Mouse (Mus musculus): Measurements from ENCODE around the gene Lingo4. TPM values are rescaled to one million over a fixed set of nuclear protein-coding genes. Genes with fewer than 3 reads are reported as not detected.

Lingo4 gene
- total and polyA plus RNA-seq, 3 experiments: 0.04 to 0.09 (median 0.05) TPM

DNA sequence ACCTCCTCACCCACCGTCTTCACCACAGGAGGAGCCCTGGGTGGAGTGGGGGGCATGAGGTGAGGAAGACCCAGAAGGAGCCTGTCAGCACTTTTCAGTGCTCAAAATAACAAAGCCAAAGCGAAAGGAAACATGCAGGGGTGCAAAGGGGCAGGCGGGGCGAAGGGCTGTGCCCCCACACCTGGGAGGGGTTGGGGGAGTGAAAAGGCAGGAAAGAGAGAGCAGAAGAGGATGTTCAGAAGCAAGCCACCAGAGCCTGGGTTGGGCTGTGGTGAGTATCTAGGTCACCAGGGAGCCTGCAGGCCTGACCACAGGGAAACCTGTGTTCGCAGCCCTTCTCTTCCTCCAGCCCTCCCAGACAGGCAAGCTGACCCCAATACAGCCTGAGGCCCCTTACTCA, 10.3 kb upstream of the Lingo4 start:
- no peak for DNase-seq
- Histone ChIP-seq H3K4me1 (ENCODE audit: control insufficient read depth, insufficient read depth, low read length) (no peaks in the 10 kb centered on the region), H3K27ac (no peak overlapping the region), H3K9ac (ENCODE audit: low read depth, low read length) (no peak overlapping the region), H3K27me3 (ENCODE audit: control insufficient read depth, insufficient read depth, low read length) (no peaks in the 10 kb centered on the region), H3K79me2 (replicated peaks; ENCODE audit: control insufficient read depth, insufficient read depth, low read length) (no peaks in the 10 kb centered on the region), H3K4me3 (no peak overlapping the region), H3K36me3 (ENCODE audit: control insufficient read depth, insufficient read depth, low read length) (no peaks in the 10 kb centered on the region)
- WGBS: 64% methylated on average over 5 of the region's 5 CpGs
- TF ChIP-seq POLR2A (IDR thresholded peaks at IDR 0.05; ENCODE audit: insufficient read depth, low read depth, low read length) (no peak), EP300 (IDR thresholded peaks at IDR 0.05; ENCODE audit: insufficient read depth, low read depth, low read length) (no peak), CTCF (IDR thresholded peaks at IDR 0.05) (no peak)
- intact Hi-C loops (cut with DNase I): no loop called here

GRCm38 (mm10) chr3:94389420-94389819, 8.9 kb upstream of the Lingo4 start:
- H3K9ac ChIP-seq (ENCODE audit: low read depth, low read length): no peak overlapping the region
- H3K36me3 ChIP-seq (ENCODE audit: control insufficient read depth, insufficient read depth, low read length): no peaks in the 10 kb centered on the region
- TF ChIP-seq CTCF (IDR thresholded peaks at IDR 0.05) (no peak), EP300 (IDR thresholded peaks at IDR 0.05; ENCODE audit: insufficient read depth, low read depth, low read length) (no peak), POLR2A (IDR thresholded peaks at IDR 0.05; ENCODE audit: insufficient read depth, low read depth, low read length) (no peak)
- H3K27me3 ChIP-seq (ENCODE audit: control insufficient read depth, insufficient read depth, low read length): no peaks in the 10 kb centered on the region
- no peaks in the 10 kb centered on the region for H3K4me1 ChIP-seq (ENCODE audit: control insufficient read depth, insufficient read depth, low read length)
- no peak overlapping the region for H3K4me3 ChIP-seq
- H3K27ac ChIP-seq: no peak overlapping the region
- intact Hi-C loops (cut with DNase I): no loop called here
- 94% methylated on average over 16 of the region's 16 CpGs for WGBS
- no peaks in the 10 kb centered on the region for H3K79me2 ChIP-seq (replicated peaks; ENCODE audit: control insufficient read depth, insufficient read depth, low read length)
- DNase-seq: no peak

GRCm38 (mm10) chr3:94391001-94391400, 7.3 kb upstream of the Lingo4 start:
- intact Hi-C loops (cut with DNase I): no loop called here

GRCm38 (mm10) chr3:94392128-94392527, 6.2 kb upstream of the Lingo4 start:
- H3K79me2 ChIP-seq (replicated peaks; ENCODE audit: control insufficient read depth, insufficient read depth, low read length): no peaks in the 10 kb centered on the region
- intact Hi-C loops (cut with DNase I): no loop called here
- H3K9ac ChIP-seq (ENCODE audit: low read depth, low read length): no peak overlapping the region
- no peak overlapping the region for H3K4me3 ChIP-seq
- H3K27ac ChIP-seq: no peak overlapping the region
- H3K4me1 ChIP-seq (ENCODE audit: control insufficient read depth, insufficient read depth, low read length): no peaks in the 10 kb centered on the region
- 73% methylated on average over 2 of the region's 2 CpGs for WGBS
- DNase-seq: no peak
- TF ChIP-seq CTCF (IDR thresholded peaks at IDR 0.05) (no peak), POLR2A (IDR thresholded peaks at IDR 0.05; ENCODE audit: insufficient read depth, low read depth, low read length) (no peak), EP300 (IDR thresholded peaks at IDR 0.05; ENCODE audit: insufficient read depth, low read depth, low read length) (no peak)
- H3K36me3 ChIP-seq (ENCODE audit: control insufficient read depth, insufficient read depth, low read length): no peaks in the 10 kb centered on the region
- no peaks in the 10 kb centered on the region for H3K27me3 ChIP-seq (ENCODE audit: control insufficient read depth, insufficient read depth, low read length)

More at GRCm38 (mm10) chr3:94391001-94391400, 7.3 kb upstream of the Lingo4 start:
- Histone ChIP-seq H3K79me2 (replicated peaks; ENCODE audit: control insufficient read depth, insufficient read depth, low read length) (no peaks in the 10 kb centered on the region), H3K27me3 (ENCODE audit: control insufficient read depth, insufficient read depth, low read length) (no peaks in the 10 kb centered on the region), H3K4me1 (ENCODE audit: control insufficient read depth, insufficient read depth, low read length) (no peaks in the 10 kb centered on the region), H3K4me3 (no peak overlapping the region), H3K27ac (no peak overlapping the region), H3K36me3 (ENCODE audit: control insufficient read depth, insufficient read depth, low read length) (no peaks in the 10 kb centered on the region), H3K9ac (ENCODE audit: low read depth, low read length) (no peak overlapping the region)
- TF ChIP-seq POLR2A (IDR thresholded peaks at IDR 0.05; ENCODE audit: insufficient read depth, low read depth, low read length) (no peak), CTCF (IDR thresholded peaks at IDR 0.05) (no peak), EP300 (IDR thresholded peaks at IDR 0.05; ENCODE audit: insufficient read depth, low read depth, low read length) (no peak)
- DNase-seq: no peak
- WGBS: 72% methylated on average over 5 of the region's 5 CpGs

GRCm38 (mm10) chr3:94393049-94393448, 5.3 kb upstream of the Lingo4 start:
- DNase-seq: no peak
- intact Hi-C loops (cut with DNase I): no loop called here
- H3K36me3 ChIP-seq (ENCODE audit: control insufficient read depth, insufficient read depth, low read length): no peaks in the 10 kb centered on the region
- no peaks in the 10 kb centered on the region for H3K27me3 ChIP-seq (ENCODE audit: control insufficient read depth, insufficient read depth, low read length)
- no peak overlapping the region for H3K27ac ChIP-seq
- WGBS: 54% methylated on average over 4 of the region's 4 CpGs
- no peaks in the 10 kb centered on the region for H3K79me2 ChIP-seq (replicated peaks; ENCODE audit: control insufficient read depth, insufficient read depth, low read length)
- H3K9ac ChIP-seq (ENCODE audit: low read depth, low read length): no peak overlapping the region
- H3K4me1 ChIP-seq (ENCODE audit: control insufficient read depth, insufficient read depth, low read length): no peaks in the 10 kb centered on the region
- H3K4me3 ChIP-seq: no peak overlapping the region
- TF ChIP-seq EP300 (IDR thresholded peaks at IDR 0.05; ENCODE audit: insufficient read depth, low read depth, low read length): no peak
- TF ChIP-seq CTCF (IDR thresholded peaks at IDR 0.05): no peak
- no peak for TF ChIP-seq POLR2A (IDR thresholded peaks at IDR 0.05; ENCODE audit: insufficient read depth, low read depth, low read length)

DNA sequence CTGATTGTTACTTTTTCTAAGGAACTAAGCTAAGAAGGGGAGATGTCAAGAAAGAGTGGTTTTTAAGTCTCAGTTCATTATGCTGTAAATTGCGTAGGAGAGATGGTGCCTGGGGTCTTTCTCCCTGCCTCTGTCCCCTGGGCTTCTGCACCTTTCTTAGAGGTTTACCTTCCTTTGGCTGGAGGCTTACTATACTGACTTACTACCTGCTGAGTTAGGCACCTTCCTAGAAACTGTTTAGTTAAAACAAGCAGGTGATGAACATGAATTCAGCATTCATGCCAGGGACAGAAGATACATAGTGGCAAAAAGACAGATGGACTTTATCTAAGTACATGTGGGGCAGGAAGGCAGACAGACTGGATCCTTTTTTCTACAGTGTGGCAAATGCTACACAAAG, 2.0 kb upstream of the Lingo4 start:
- DNase-seq: no peak
- no peaks in the 10 kb centered on the region for H3K4me1 ChIP-seq (ENCODE audit: control insufficient read depth, insufficient read depth, low read length)
- no peak for TF ChIP-seq EP300 (IDR thresholded peaks at IDR 0.05; ENCODE audit: insufficient read depth, low read depth, low read length)
- no peak for TF ChIP-seq CTCF (IDR thresholded peaks at IDR 0.05)
- TF ChIP-seq POLR2A (IDR thresholded peaks at IDR 0.05; ENCODE audit: insufficient read depth, low read depth, low read length): no peak
- 83% methylated on average over 1 of the region's 1 CpGs for WGBS
- H3K27ac ChIP-seq: no peak overlapping the region
- no peak overlapping the region for H3K9ac ChIP-seq (ENCODE audit: low read depth, low read length)
- intact Hi-C loops (cut with DNase I): no loop called here
- H3K27me3 ChIP-seq (ENCODE audit: control insufficient read depth, insufficient read depth, low read length): no peaks in the 10 kb centered on the region
- H3K79me2 ChIP-seq (replicated peaks; ENCODE audit: control insufficient read depth, insufficient read depth, low read length): no peaks in the 10 kb centered on the region
- no peak overlapping the region for H3K4me3 ChIP-seq
- H3K36me3 ChIP-seq (ENCODE audit: control insufficient read depth, insufficient read depth, low read length): no peaks in the 10 kb centered on the region
